Mouse (Mus musculus): Measurements from ENCODE around the gene Stat3.
A peak's percentile ranks its signal among the peaks of the same experiment; 100 is the strongest.

The Stat3 gene

DNA sequence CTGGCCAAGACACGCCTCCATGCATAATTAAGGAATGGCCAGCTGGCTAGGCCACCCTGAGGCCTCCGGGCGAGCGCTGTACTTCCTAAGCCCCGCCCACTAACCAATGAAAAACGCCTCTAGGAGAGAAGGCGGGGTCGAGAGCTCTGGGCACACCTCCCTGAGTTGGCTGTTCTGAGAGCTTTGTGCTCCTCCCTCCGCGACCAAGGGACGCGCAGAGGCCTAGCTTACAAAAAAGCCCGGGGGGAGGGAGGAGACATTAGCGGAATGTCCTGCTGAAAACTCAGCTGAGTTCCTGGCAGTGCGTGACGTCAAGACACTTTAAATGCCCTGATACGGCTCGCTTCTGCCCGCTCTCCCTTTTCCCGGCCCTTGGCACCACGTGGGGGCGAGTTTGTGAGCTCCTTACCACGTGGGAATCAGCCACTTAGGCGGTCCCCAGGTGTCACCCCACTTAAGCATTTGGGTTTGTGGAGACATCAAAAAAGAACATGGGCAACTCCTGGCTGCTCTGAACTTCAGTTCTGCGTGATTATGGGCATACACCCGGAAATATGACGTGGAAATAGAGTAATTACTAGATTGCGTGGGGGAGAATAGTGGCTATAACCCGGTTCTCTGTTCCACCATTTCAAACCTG, at the start of gene Stat3:
Stat3 (minus strand) TSS at position 29 of the 640 bp plus-strand sequence.
- DNase-seq (ENCODE audit: low spot score): peak; percentile 100

DNA sequence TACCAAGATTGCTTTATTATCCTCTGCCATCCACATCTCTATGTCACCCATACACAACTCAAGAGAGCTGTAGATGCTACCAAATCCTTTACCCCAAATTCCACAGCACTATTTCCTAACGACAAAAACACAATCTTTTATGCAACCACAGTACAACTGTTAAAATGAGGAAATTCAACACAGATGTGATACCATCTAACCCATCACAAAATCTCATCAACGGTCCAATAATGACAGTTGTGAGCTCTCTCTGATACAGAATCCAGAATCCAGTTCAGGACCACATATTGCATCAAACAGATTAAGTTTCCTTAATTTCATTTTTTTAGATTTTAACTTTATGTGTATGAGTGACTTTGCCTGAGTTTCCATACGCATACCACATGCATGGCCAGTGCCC, 49.3 kb upstream of the Stat3 start:
- DNase-seq (ENCODE audit: low spot score): no peak

DNA sequence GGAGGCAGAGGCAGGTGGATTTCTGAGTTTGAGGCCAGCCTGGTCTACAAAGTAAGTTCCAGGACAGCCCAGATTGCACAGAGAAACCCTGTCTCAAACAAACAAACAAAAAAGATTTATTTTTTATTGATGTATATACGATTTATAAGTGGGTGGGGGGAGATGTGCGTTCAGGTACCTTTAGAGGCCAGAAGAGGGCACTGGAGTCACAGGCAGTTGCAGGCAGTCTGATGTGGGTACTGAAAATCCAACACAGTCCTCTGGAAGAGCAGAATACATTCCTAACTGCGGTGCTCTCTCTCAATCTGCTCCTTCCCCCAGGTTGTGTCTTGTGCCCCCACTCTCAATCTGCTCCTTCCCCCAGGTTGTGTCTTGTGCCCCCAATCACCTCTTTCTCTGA, 46.3 kb upstream of the Stat3 start:
- no peak for DNase-seq (ENCODE audit: low spot score)

DNA sequence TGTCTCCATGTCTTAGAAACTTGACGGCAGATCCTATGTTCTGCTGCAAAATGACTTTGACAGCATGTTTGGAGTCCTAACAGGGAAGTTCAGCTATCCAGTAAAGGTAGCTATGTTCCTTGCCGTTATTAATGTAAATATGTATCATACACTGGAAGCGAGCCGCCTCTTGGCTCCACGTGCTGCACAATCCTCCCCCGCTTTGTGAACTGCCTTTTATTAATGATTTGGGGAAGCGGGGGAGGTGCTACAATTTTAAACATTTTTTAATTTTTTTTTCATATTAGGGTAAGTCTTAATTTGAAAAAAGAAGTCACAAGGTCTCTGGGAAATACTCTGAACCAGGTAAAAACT, 44.4 kb upstream of the Stat3 start:
- no peak for DNase-seq (ENCODE audit: low spot score)

GRCm38 (mm10) chr11:100983125-100983777, 43.9 kb upstream of the Stat3 start:
- peak; percentile 74 for DNase-seq (ENCODE audit: low spot score)

DNA sequence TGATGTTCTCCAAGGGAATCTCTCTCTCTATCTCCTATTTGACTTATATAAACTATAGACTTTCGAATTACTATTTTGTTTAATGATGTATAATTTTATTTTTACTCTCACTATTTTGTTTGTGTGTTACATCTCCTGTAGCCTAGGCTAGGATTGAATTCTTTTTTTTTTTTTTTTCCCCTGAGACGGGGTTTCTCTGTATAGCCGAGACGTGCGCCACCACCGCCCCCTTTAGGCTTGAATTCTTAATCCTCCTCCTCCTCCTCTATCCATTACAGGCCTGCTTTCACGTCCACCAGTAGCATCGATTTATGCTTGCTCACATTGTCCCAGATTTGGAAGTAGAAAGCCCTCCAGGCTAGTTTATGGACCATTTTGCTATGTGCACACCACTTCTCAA, 42.7 kb upstream of the Stat3 start:
- DNase-seq (ENCODE audit: low spot score): no peak

- no peak for DNase-seq (ENCODE audit: low spot score)
These were observed 41.9 kb upstream of the Stat3 start for GRCm38 (mm10) chr11:100981236-100981635.

DNA sequence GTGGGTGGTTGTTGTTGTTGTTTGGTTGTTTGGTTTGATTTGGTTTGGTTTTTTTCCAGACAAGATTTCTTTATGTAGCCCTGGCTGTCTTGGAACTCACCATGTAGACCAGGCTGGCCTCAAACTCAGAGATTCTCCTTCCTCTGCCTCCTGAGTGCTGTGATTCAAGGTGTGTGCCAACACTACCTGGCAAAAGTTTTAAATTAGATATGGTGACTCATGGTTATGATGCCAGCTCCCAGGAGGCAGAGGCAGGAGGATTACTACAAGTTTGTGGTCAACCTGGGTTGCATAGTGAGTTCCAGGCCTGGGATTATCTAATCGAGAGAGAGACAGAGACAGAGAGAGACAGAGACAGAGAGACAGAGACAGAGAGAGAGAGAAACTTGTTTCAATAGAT, 41.1 kb upstream of the Stat3 start:
- DNase-seq (ENCODE audit: low spot score): no peak

GRCm38 (mm10) chr11:100979887-100980286, 40.5 kb upstream of the Stat3 start:
- no peak for DNase-seq (ENCODE audit: low spot score)

DNA sequence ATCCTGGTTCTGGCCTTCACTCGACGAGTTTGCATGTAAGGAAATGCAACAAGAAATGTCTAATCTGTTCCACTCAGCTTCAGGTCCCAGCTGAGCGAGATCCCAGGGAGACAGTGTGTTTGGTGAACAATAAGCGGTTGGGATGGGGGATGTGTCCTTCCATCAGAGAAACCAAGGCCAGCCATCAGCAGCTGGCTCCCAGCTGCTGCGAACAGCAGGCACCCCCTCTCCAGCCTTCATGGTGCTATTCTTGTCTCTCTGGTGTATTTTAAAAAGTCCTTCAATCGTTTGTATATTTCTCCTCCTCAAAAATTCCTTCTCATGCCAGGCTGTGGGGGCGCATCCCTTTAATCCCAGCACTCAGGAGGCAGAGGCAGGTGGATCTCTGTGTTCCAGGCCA, 35.9 kb upstream of the Stat3 start:
- no peak for DNase-seq (ENCODE audit: low spot score)

DNA sequence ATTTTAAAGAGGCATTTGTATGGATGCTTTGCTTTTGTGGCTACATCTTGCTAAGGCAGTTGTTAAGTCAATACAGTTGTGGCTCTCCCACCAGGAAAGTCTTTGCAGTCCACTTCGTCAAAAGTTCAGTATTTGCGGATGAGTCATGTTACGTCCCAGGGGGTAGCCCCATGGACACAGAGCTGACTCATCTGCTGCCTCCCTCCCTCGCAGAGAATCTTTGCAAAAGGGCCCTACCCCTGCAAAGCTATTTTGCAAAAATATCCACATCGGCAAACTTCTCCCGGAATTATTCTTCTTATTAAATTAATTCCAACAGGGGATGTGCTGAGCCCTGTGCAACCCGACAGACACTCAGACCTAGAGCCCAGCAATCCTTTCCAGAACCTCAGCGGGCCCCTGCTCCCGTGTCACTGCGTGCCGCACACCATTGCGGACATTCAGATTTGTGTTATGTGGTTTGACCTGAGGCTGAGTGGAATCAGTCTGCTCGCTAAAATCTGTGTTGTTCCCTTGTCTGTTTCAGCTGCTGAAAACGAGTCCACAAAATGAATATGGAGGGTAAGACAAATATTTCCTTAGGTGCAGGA, 35.1 kb upstream of the Stat3 start:
- no peak for DNase-seq (ENCODE audit: low spot score)

DNA sequence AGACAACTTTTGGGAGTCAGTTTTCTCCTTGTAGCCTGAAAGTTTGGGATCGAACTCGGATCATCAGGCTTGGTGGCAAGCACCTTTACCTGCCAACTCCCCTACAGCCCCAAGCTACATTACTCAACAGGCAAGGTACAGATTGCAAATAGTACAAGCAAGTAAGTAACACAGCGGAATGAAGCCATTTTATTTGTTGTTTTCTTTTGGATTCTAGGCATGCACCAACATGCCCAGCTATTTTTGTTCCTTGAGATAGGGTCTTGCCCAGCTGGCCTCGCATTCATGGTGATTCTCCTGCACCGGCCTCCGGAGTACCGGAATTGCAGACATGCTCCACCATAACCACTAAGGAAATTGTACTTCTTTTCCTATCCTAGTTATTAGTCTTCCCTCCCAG, 33.9 kb upstream of the Stat3 start:
- no peak for DNase-seq (ENCODE audit: low spot score)

DNA sequence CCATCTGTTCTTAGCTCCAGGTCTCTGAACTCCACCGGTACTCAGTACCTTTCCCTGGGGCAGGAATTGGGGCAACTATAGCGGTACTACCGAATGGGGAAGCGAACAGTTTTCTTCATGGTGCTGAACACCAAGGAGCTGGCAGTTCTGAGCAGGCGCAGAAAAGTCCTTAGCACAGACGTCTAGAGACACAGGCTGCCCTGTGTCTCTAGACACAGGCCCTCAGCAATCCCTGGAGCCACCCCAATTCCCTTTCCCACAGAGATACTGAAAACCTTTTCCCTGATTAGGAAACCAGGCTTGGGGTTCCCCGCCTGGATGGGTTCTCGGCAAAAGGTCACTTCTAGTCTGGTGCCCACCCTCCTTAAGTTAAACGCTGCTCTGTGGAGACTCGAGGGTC, 32.1 kb upstream of the Stat3 start:
- no peak for DNase-seq (ENCODE audit: low spot score)

- DNase-seq (ENCODE audit: low spot score): peak; percentile 98
These were observed 31.2 kb upstream of the Stat3 start, which contains the start of gene Cavin1 for GRCm38 (mm10) chr11:100970557-100970937. Gene Cavin1, minus strand, starts transcription at chr11:100970887.

- DNase-seq (ENCODE audit: low spot score): no peak
These were observed 30.6 kb upstream of the Stat3 start for GRCm38 (mm10) chr11:100969744-100970556.

- DNase-seq (ENCODE audit: low spot score): no peak
These were observed 29.9 kb upstream of the Stat3 start for GRCm38 (mm10) chr11:100969189-100969743.

GRCm38 (mm10) chr11:100968501-100968900, 29.2 kb upstream of the Stat3 start:
- no peak for DNase-seq (ENCODE audit: low spot score)

GRCm38 (mm10) chr11:100967881-100968420, 28.6 kb upstream of the Stat3 start:
- no peak for DNase-seq (ENCODE audit: low spot score)

DNA sequence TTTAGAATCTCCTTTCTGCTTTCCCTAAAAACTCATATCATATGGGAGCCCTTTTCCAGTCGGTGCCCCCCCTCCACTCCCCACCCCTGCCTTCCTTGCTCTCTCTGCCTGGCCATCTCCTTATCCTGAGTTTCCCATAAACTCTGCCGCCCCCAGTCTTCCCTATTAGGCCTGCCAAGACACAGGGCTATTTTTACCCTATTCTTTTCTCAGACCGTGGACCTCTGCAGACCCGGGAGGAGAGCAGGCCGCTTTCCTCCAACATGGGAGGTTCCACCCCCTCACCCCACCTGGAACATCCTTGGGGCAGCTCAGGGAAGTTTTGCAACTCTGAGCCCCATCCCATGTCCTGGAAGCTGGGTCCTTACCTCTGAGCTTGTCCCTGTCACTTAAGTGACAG, 28.0 kb upstream of the Stat3 start:
- no peak for DNase-seq (ENCODE audit: low spot score)

DNA sequence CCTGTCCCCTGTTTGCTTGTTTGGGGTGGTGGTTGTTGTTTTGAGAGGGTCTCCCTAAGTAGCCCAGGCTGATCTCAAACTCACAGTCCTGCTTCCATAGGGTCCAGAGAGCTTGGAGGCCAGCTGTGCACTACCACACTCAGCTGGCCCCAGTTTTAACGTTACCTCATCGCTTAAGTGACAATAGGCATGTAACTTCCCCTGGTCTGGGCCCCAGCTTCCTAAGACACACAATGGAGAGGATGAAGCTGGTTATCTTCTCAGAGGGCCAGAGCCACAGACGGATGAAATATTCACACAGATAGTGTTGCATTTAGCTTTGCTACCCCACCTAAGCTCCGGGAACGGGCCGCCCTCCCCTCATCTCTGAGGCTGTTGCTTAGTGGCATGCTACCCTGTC, 26.4 kb upstream of the Stat3 start:
- no peak for DNase-seq (ENCODE audit: low spot score)

DNA sequence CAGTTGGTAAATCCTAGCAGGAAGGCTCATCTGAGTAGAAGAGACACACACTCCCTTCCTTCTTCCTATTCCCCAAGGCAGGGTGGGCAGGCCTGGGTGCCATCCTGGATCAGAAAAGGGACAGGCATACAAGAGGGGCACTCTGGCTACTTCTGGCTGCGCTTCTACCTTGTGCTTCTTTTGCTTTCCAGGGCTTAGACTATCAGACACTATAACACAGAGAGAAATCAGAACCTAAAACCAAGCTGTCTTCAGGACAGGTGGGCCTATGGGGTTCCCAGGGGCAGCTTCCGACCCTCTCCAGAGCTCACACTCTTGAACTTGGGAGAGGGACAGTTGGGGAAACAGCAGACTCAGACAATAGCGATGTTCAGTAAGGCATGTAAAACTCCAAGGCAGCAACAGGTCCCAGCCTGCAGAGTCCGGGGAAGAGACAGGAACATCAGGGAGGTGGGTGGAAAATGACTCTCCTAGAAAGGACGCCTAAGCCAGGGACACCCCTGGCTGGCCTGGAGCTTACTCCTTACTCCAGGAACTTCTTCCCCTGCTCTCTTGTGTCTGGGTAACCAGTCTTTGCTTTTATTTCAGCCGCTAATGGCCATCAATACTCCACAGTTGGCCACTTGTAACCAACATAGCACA, 25.7 kb upstream of the Stat3 start:
- no peak for DNase-seq (ENCODE audit: low spot score)

DNA sequence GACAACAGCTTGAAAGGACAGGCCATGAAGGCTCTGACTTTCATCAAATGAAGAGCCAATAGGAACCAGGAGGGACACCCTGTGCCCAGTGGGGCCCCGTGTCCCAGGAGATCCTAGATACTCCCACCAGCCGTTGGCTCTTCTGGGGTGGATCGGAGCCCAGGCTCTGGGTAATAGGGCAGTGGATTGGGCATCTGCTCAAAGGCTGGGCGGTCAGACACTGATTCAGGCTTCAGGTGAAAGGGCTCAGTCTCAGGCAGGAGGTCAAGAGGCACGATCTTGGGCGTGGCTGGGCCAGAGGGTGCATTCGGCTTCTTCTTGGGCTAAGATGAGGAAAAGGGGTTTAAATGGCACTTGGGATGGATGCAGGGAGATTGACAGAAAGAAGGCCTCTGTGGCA, 24.8 kb upstream of the Stat3 start:
- no peak for DNase-seq (ENCODE audit: low spot score)

All from ovary, postnatal 10 days (tissue).